Mouse (Mus musculus) neural tube, embryonic 11.5 days (tissue): ENCODE results near the gene 1700029I15Rik. TPM values are rescaled to one million over a fixed set of nuclear protein-coding genes. Genes with fewer than 3 reads are reported as not detected.
"Not testable (repeated sequence)": the region's sequence is repeated elsewhere in the genome, so short reads cannot be mapped to it uniquely, and the experiment has no call there.

Experiments used
- ATAC-seq: fragments of 200-750 bp; cut with Nextera tagmentation; 2 replicates; pipeline ENCODE4 v1.8.0; 2017; ENCODE audit warnings: moderate number of reproducible peaks, mild to moderate bottlenecking, moderate TSS enrichment, moderate library complexity; ENCODE audit not compliant: insufficient read depth, low FRiP score, low TSS enrichment
- DNase-seq: peaks from one replicate; pipeline ENCODE4 v3.0.0-alpha.2; 2015; ENCODE audit warnings: low spot score
- H3K27ac ChIP-seq: fragments of 300-500 bp; sonication (generic); 2 replicates; pipeline ENCODE4 v1.5.1; 2014; ENCODE audit warnings: low read depth, mild to moderate bottlenecking, low read length
- H3K27me3 ChIP-seq: fragments of 300-500 bp; sonication (generic); 2 replicates; pipeline ENCODE4 v1.6.1; 2014; ENCODE audit warnings: mild to moderate bottlenecking, low read length, mixed read lengths; ENCODE audit not compliant: control insufficient read depth, insufficient read depth
- H3K36me3 ChIP-seq: fragments of 300-500 bp; sonication (generic); 2 replicates; pipeline ENCODE4 v1.6.1; 2014; ENCODE audit warnings: mild to moderate bottlenecking, low read length, moderate library complexity, mixed read lengths; ENCODE audit not compliant: control insufficient read depth, insufficient read depth
- H3K4me1 ChIP-seq: fragments of 300-500 bp; sonication (generic); 2 replicates; pipeline ENCODE4 v1.6.1; 2014; ENCODE audit warnings: low read length, mixed read lengths; ENCODE audit not compliant: control insufficient read depth, insufficient read depth
- H3K4me2 ChIP-seq: fragments of 300-500 bp; sonication (generic); 2 replicates; pipeline ENCODE4 v1.6.1; 2014; ENCODE audit warnings: low read depth, mild to moderate bottlenecking, moderate library complexity
- H3K4me3 ChIP-seq: fragments of 300-500 bp; sonication (generic); 2 replicates; pipeline ENCODE4 v1.5.1; 2014; ENCODE audit warnings: low read depth, low read length
- H3K9ac ChIP-seq: fragments of 300-500 bp; sonication (generic); 2 replicates; pipeline ENCODE4 v1.6.1; 2014; ENCODE audit warnings: mild to moderate bottlenecking, low read length
- H3K9me3 ChIP-seq: fragments of 300-500 bp; sonication (generic); 2 replicates; pipeline ENCODE4 v1.6.1; 2016; ENCODE audit warnings: low read length; ENCODE audit not compliant: control insufficient read depth
- WGBS: fragments of 180-500 bp; shearing (Covaris S2); extraction: QIAGEN DNeasy Blood & Tissue Kit; methylation state at CpG from one replicate; pipeline ENCODE4 v1.1.7; 2014; 5-methylcytosine and 5-hydroxymethylcytosine counted together
- polyA plus RNA-seq: library from polyadenylated mRNA; unstranded; fragments of >200 nt; fragmentation: Nextera tagmentation; extraction: Ambion mirVana; gene quantifications from 2 replicates; pipeline ENCODE4 v1.2.1, GENCODE M21; 2014

1700029I15Rik gene
- polyA plus RNA-seq, 1 experiment from 2014 or later, result 3.1 TPM

DNA sequence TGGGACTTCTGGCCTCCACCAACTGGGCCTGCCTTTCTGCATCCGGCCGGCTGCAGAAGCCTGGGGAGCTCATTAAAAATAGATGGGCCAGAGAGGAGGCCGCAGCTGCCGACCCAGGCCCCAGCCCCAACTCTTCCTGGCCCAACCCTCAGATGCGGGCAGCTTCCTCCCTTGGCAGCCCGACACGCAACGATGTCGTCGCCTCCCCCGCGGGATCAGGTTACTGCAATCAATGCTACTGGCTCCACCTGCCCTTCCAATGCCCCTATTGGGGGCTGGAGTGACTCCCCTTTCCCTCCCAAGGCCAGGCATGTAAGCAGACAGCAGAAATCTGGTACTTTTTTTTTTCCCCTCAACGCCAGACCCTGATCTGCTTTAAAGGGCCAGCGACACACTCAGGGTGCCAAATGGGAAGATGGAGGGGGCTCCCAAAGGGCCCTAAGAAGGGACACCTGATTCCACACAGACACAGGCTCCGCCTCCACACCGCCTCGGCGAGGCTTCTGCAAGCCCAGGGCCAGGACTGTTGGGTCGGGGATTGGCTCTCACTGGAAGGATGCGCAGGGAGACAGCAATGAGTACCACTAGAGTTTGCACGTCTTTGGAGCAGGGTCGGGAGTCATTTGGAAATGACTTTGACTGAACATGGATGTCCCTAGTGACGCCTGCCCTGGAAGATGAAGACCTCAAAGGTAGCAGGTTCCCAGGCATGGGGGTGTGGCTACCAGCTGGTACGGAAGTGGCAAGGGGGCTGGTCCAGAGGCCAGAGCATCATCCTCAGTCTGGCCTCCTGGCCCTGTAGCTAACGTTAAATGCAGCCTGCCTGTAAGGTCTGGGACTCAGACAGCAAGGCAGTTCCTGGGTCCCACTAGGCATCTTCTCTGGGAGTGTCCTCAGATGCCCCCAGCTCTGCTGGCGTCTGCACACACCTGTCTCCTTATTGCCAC lies 10.3 kb downstream of the 1700029I15Rik start:
- Histone ChIP-seq H3K4me2 (peak overlapping the region; percentile 58), H3K4me3 (peak overlapping the region; percentile 39), H3K4me1 (peaks cover 54% of the 10 kb centered on the region), H3K27ac (peak overlapping the region; percentile 93), H3K9ac (peak overlapping the region; percentile 62), H3K36me3 (no peaks in the 10 kb centered on the region), H3K27me3 (no peaks in the 10 kb centered on the region), H3K9me3 (no peaks in the 10 kb centered on the region)
- 3% methylated on average over 26 of the region's 26 CpGs for whole genome bisulfite sequencing
- DNase-seq, result peak; percentile 84
- ATAC-seq, result 0 out of 2 replicates have a peak, but pooled peaks have one; percentile 7

DNA sequence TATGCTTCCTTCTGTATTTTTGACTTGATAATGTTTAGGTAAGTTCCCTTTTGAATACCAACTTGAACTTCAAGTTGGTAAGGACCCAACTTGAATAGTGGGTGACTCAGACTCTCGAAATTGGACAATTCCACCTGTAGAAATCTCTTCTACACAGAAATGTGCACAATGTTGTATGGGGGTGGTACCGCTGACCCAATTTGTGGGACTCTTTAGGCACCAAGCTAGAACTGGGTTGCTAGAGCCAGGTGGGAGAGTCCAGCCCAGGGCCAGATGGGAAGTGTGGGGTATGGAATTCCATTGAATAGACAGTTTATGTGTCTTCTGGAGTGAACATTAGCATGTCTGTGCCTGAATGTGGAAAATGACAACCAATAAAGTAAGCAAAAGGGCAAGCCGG lies 13.2 kb downstream of the 1700029I15Rik start:
- WGBS, result 90% methylated on average over 3 of the region's 3 CpGs
- no peak overlapping the region for H3K4me3 ChIP-seq
- H3K9me3 ChIP-seq, result no peaks in the 10 kb centered on the region
- no peak overlapping the region for H3K4me2 ChIP-seq
- no peak overlapping the region for H3K27ac ChIP-seq
- H3K4me1 ChIP-seq, result peaks cover 40% of the 10 kb centered on the region
- no peak for DNase-seq
- ATAC-seq, result no peak
- no peaks in the 10 kb centered on the region for H3K36me3 ChIP-seq
- H3K27me3 ChIP-seq, result no peaks in the 10 kb centered on the region
- H3K9ac ChIP-seq, result no peak overlapping the region

DNA sequence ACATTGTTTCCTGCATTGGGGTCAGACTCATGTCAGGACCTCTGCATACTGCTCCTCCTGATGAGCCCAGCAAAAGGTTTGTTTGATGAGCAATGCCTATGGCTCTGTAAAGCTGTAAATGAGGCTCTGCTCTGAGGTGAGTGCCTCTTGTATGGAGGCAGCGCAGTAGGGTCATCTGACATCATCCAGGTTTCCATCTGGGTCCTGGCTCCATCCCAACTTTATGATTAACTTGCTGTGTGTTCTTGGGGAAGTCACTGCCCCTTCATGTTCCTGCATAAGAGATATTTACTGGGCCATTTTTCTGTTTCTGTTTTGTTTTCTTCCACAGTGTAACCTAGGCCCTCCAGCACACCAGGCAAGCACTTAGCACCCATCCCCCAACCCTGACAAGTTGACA lies 15.1 kb downstream of the 1700029I15Rik start:
- Histone ChIP-seq H3K4me2 (no peak overlapping the region), H3K4me3 (no peak overlapping the region), H3K27ac (no peak overlapping the region), H3K9me3 (no peaks in the 10 kb centered on the region), H3K27me3 (no peaks in the 10 kb centered on the region), H3K9ac (no peak overlapping the region), H3K4me1 (peaks cover 26% of the 10 kb centered on the region), H3K36me3 (no peaks in the 10 kb centered on the region)
- ATAC-seq (no peak), DNase-seq (no peak)
- WGBS, result 80% methylated on average over 1 of the region's 1 CpGs

GRCm38 (mm10) chr2:92399877-92400276 lies 17.5 kb downstream of the 1700029I15Rik start:
- H3K9me3 ChIP-seq, H3K4me3 ChIP-seq, H3K9ac ChIP-seq, H3K27ac ChIP-seq, H3K27me3 ChIP-seq, DNase-seq, H3K36me3 ChIP-seq, ATAC-seq: not testable (repeated sequence)
- Histone ChIP-seq H3K4me2 (peak overlapping the region; percentile 64), H3K4me1 (peaks cover 19% of the 10 kb centered on the region)
- 75% methylated on average over 1 of the region's 4 CpGs for WGBS

GRCm38 (mm10) chr2:92400682-92401081 lies 18.3 kb downstream of the 1700029I15Rik start:
- Histone ChIP-seq H3K9me3 (no peaks in the 10 kb centered on the region), H3K27me3 (no peaks in the 10 kb centered on the region), H3K9ac (peak overlapping the region; percentile 86), H3K4me1 (peaks cover 19% of the 10 kb centered on the region), H3K4me3 (peak overlapping the region; percentile 72), H3K27ac (no peak overlapping the region; the same call in 1 of the 2 replicates), H3K4me2 (peak overlapping the region; percentile 64), H3K36me3 (0 out of 2 replicates have a peak, but pooled peaks cover 3% of the 10 kb centered on the region)
- WGBS, result 3% methylated on average over 22 of the region's 22 CpGs
- DNase-seq, result no peak
- no peak for ATAC-seq

- WGBS, result 1% methylated on average over 41 of the region's 59 CpGs
- Histone ChIP-seq H3K27me3 (no peaks in the 10 kb centered on the region), H3K9me3 (no peaks in the 10 kb centered on the region), H3K4me2 (peak within 1 kb of the TSS; percentile 64), H3K27ac (no peak within 1 kb of the TSS; the same call in 1 of the 2 replicates), H3K4me3 (peak within 1 kb of the TSS; percentile 72), H3K36me3 (0 out of 2 replicates have a peak, but pooled peaks cover 3% of the 10 kb centered on the region), H3K4me1 (peaks cover 19% of the 10 kb centered on the region), H3K9ac (peak within 1 kb of the TSS; percentile 86)
- DNase-seq (peak; percentile 71), ATAC-seq (peak; percentile 60)
These were observed 18.8 kb downstream of the 1700029I15Rik start, which contains the start of gene Mapk8ip1 for GRCm38 (mm10) chr2:92401091-92401561. Gene Mapk8ip1 (minus strand): TSS chr2:92401263.

DNA sequence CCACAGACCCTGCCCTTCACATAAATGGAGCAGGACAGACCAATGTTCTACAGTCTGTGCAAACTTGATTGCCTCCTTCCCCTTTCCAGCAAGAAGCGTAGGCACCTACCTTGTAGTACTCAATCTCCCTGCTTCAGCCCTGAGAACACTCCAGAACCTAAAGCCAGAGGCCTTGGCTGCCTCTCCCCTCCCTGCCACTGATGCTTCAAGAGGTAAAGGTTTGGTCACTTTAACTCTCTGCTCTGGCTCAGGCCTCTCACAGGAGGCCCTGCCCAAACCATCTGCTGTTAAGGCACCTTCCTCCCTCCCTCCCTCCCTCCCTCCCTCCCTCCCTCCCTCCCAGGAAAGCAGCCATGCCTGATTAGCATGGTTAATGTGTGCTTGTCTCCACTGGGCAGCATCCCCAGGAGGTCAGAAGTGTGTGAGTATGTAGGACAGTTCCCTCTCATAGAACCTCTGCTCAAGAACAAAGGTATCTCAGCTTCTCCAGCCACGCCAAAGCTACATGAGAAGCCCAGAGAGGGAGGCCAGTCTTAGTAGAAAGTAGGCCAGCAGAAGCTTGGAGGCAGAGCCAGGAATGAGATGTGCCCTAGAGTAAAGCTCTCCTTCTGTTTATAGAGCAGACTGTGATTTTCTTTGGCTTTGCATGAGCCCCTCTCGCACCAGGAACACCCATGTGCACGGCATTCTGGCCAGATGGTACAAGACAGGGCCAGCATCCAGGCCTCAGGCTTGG lies 20.4 kb downstream of the 1700029I15Rik start:
- H3K4me1 ChIP-seq, result peaks cover 11% of the 10 kb centered on the region
- ATAC-seq (no peak), DNase-seq (no peak)
- H3K27me3 ChIP-seq, result no peaks in the 10 kb centered on the region
- no peaks in the 10 kb centered on the region for H3K9me3 ChIP-seq
- H3K36me3 ChIP-seq, result peaks cover 5% of the 10 kb centered on the region; the same call in 1 of the 2 replicates
- 79% methylated on average over 4 of the region's 4 CpGs for WGBS
- no peak overlapping the region for H3K27ac ChIP-seq
- H3K4me3 ChIP-seq, result no peak overlapping the region
- no peak overlapping the region for H3K4me2 ChIP-seq
- H3K9ac ChIP-seq, result no peak overlapping the region

DNA sequence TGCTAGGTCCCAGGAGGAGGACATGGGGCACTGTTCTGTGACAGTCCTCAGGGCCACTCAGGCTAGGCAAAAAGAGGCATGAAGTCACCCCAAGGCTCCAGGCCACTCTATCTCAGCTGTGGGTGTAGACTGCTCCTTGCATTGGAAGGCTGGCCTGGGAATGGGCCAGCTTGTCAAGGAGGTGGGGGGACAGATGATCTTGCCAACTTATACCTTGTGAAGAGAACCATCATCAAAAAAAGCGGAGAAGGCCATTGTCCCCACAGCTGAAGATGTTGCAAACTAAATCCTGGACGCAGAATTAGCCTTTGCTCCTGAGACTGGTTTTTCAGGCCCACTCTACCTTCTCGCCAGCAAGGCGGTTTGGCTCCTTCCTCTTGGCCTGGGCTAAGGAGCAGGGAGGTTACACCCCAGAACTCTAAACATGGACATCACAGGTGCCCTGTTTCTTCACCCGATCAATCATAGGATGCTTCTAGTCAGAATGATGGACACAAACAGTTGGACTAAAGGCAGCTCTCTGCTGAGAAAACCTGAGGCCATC lies 21.5 kb downstream of the 1700029I15Rik start:
- peaks cover 5% of the 10 kb centered on the region for H3K36me3 ChIP-seq
- no peak overlapping the region for H3K4me3 ChIP-seq
- no peak overlapping the region for H3K4me2 ChIP-seq
- no peaks in the 10 kb centered on the region for H3K9me3 ChIP-seq
- H3K9ac ChIP-seq, result no peak overlapping the region
- ATAC-seq, result no peak
- no peak overlapping the region for H3K27ac ChIP-seq
- no peaks in the 10 kb centered on the region for H3K27me3 ChIP-seq
- DNase-seq, result no peak
- H3K4me1 ChIP-seq, result peaks cover 7% of the 10 kb centered on the region; the same call in 1 of the 2 replicates
- WGBS, result 94% methylated on average over 5 of the region's 5 CpGs
